Mouse (Mus musculus): ENCODE measurements around the gene Mlec.

GRCm38 (mm10) chr5:115194626-115195221 is 36.7 kb upstream of the Mlec start:
- TF ChIP-seq CTCF (IDR thresholded peaks at IDR 0.05; ENCODE audit: control insufficient read depth, insufficient read depth, insufficient read length) (no peak), CEBPB (IDR thresholded peaks at IDR 0.05; ENCODE audit: low read depth) (no peak), MAX (IDR thresholded peaks at IDR 0.05) (no peak), MYOD1 (IDR thresholded peaks at IDR 0.05; ENCODE audit: control insufficient read depth, insufficient read length, low read depth) (no peak), FOSL1 (IDR thresholded peaks at IDR 0.05; ENCODE audit: insufficient read depth, low read length, poor library complexity, severe bottlenecking) (no peak), USF1 (IDR thresholded peaks at IDR 0.05; ENCODE audit: low read depth) (no peak), MYOG (IDR thresholded peaks at IDR 0.05; ENCODE audit: control insufficient read depth, extremely low read depth, insufficient read length) (no peak)

Data from C2C12 (cell line).